ENCODE assay signal across 8 mouse cellular contexts in genomic region chr15:80083740-80084139, GRCm38 (mm10). TPM values are rescaled to one million over a fixed set of nuclear protein-coding genes. Genes with fewer than 3 reads are reported as not detected.
DNase-seq lines count a peak whose midpoint lies in the region; ATAC-seq lines count a peak whose summit lies in the region.

No protein-coding gene starts in this region.

- H3K9ac ChIP-seq in kidney, embryonic 16.5 days (replicated peaks; ENCODE audit: low read length), result peak overlapping the region; percentile 71
- peak overlapping the region; percentile 66 for H3K9ac ChIP-seq in intestine, embryonic 14.5 days (ENCODE audit: low read length)
- H3K9ac ChIP-seq in midbrain, embryonic 16.5 days (ENCODE audit: low read depth, low read length), result peak overlapping the region; percentile 70

- peak overlapping the region; percentile 80 for H3K4me2 ChIP-seq in kidney, embryonic 16.5 days (replicated peaks; ENCODE audit: low read depth, low read length)
- peak overlapping the region; percentile 75 for H3K4me2 ChIP-seq in intestine, embryonic 14.5 days (ENCODE audit: low read length)
- peak overlapping the region; percentile 78 for H3K4me2 ChIP-seq in midbrain, embryonic 16.5 days (ENCODE audit: low read length)

- no peaks in the 10 kb centered on the region for H3K27me3 ChIP-seq in kidney, embryonic 16.5 days (ENCODE audit: insufficient read depth, low read length)
- no peaks in the 10 kb centered on the region for H3K27me3 ChIP-seq in intestine, embryonic 14.5 days (replicated peaks; ENCODE audit: control insufficient read depth, insufficient read depth, low read length)
- no peaks in the 10 kb centered on the region; the same call in 1 of the 2 replicates for H3K27me3 ChIP-seq in midbrain, embryonic 16.5 days (ENCODE audit: control insufficient read depth, insufficient read depth, low read depth, low read length)

- peak overlapping the region; percentile 95 for H3K27ac ChIP-seq in kidney, embryonic 16.5 days (ENCODE audit: low read length)
- H3K27ac ChIP-seq in brown adipose tissue, adult 24 weeks (replicated peaks; ENCODE audit: low read depth, low read length), result peak overlapping the region; percentile 93
- peak overlapping the region; percentile 91 for H3K27ac ChIP-seq in intestine, embryonic 14.5 days (ENCODE audit: low read depth)
- H3K27ac ChIP-seq in midbrain, embryonic 16.5 days (ENCODE audit: low read length), result peak overlapping the region; percentile 93

- H3K9me3 ChIP-seq in kidney, embryonic 16.5 days (ENCODE audit: low read length), result no peaks in the 10 kb centered on the region; the same call in 1 of the 2 replicates
- H3K9me3 ChIP-seq in intestine, embryonic 14.5 days (ENCODE audit: control insufficient read depth, low read length), result no peaks in the 10 kb centered on the region
- H3K9me3 ChIP-seq in midbrain, embryonic 16.5 days (replicated peaks; ENCODE audit: control insufficient read depth, low read length, poor library complexity, severe bottlenecking), result no peaks in the 10 kb centered on the region

- no peak for DNase-seq in kidney, postnatal 14 days
- no peak for DNase-seq in intestine, embryonic 14.5 days (ENCODE audit: low spot score)
- no peak for DNase-seq in thymus, postnatal 25 days
- DNase-seq in right cerebral cortex, adult 2 months (ENCODE audit: low spot score in 2 of 2), result no peak
- no peak for DNase-seq in urinary bladder, adult 18-20 months (ENCODE audit: low spot score in 2 of 2)

- H3K36me3 ChIP-seq in kidney, embryonic 16.5 days (ENCODE audit: insufficient read depth, low read length), result peaks cover 33% of the 10 kb centered on the region
- peaks cover 37% of the 10 kb centered on the region for H3K36me3 ChIP-seq in intestine, embryonic 14.5 days (ENCODE audit: control insufficient read depth, insufficient read depth, low read length)
- peaks cover 17% of the 10 kb centered on the region for H3K36me3 ChIP-seq in midbrain, embryonic 16.5 days (ENCODE audit: control insufficient read depth, insufficient read depth, low read length)

- peaks cover 29% of the 10 kb centered on the region for H3K4me1 ChIP-seq in kidney, embryonic 16.5 days (ENCODE audit: insufficient read depth, low read length)
- H3K4me1 ChIP-seq in brown adipose tissue, adult 24 weeks (ENCODE audit: control insufficient read depth, insufficient read depth, insufficient read length, low read length), result peaks cover 3% of the 10 kb centered on the region; the same call in 1 of the 2 replicates
- peaks cover 9% of the 10 kb centered on the region; the same call in 1 of the 2 replicates for H3K4me1 ChIP-seq in intestine, embryonic 14.5 days (replicated peaks; ENCODE audit: control insufficient read depth, insufficient read depth, low read length)
- H3K4me1 ChIP-seq in midbrain, embryonic 16.5 days (ENCODE audit: control insufficient read depth, insufficient read depth, low read length), result peaks cover 21% of the 10 kb centered on the region

- peak overlapping the region; percentile 95 for H3K4me3 ChIP-seq in kidney, embryonic 16.5 days (ENCODE audit: low read length)
- H3K4me3 ChIP-seq in brown adipose tissue, adult 24 weeks (ENCODE audit: insufficient read depth, low read depth, low read length), result peak overlapping the region; percentile 70
- H3K4me3 ChIP-seq in intestine, embryonic 14.5 days (ENCODE audit: low read depth, low read length), result peak overlapping the region; percentile 95
- H3K4me3 ChIP-seq in midbrain, embryonic 16.5 days (ENCODE audit: low read depth, low read length), result peak overlapping the region; percentile 70

- under 1% methylated on average over 12 of the region's 12 CpGs for WGBS in kidney, embryonic 16.5 days
- 3% methylated on average over 12 of the region's 12 CpGs for WGBS in intestine, embryonic 14.5 days
- WGBS in midbrain, embryonic 16.5 days, result 1% methylated on average over 12 of the region's 12 CpGs

- 0 out of 2 replicates have a peak, but pooled peaks have one; percentile 16 for ATAC-seq in kidney, embryonic 16.5 days (ENCODE audit: low FRiP score, low TSS enrichment)
- ATAC-seq in intestine, embryonic 14.5 days (replicated peaks; ENCODE audit: low FRiP score, low TSS enrichment, low read depth), result peak; percentile 13; the same call in 1 of the 2 replicates
- no peak; the same call in 1 of the 2 replicates for ATAC-seq in midbrain, embryonic 16.5 days

RNA-seq across cellular contexts. Expression of gene Syngr1, which starts 7.4 kb away (rescaled TPM):
- polyA plus RNA-seq in kidney, embryonic 16.5 days (2015; fragmentation: Nextera tagmentation; extraction: Ambion mirVana), result 14.3 and 16.0 TPM in 2 replicates
- polyA plus RNA-seq in brown adipose tissue, adult 24 weeks (2012; ENCODE audit: insufficient read depth, insufficient read length, missing spikeins), result 47.9 and 62.7 TPM in 2 replicates
- polyA plus RNA-seq in intestine, embryonic 14.5 days (2014; fragmentation: Nextera tagmentation; extraction: Ambion mirVana), result 20.7 and 24.3 TPM in 2 replicates
- 66.2 and 83.9 TPM in 2 replicates for polyA plus RNA-seq in midbrain, embryonic 16.5 days (2015; fragmentation: Nextera tagmentation; extraction: Ambion mirVana)

RNA-seq across cellular contexts. Expression of gene Rpl3, which starts 7.9 kb away (rescaled TPM):
- polyA plus RNA-seq in kidney, embryonic 16.5 days (2015; fragmentation: Nextera tagmentation; extraction: Ambion mirVana), result 981 and 1,131 TPM in 2 replicates
- polyA plus RNA-seq in brown adipose tissue, adult 24 weeks (2012; ENCODE audit: insufficient read depth, insufficient read length, missing spikeins), result 424 and 522 TPM in 2 replicates
- 1,482 and 1,532 TPM in 2 replicates for polyA plus RNA-seq in intestine, embryonic 14.5 days (2014; fragmentation: Nextera tagmentation; extraction: Ambion mirVana)
- 524 and 548 TPM in 2 replicates for polyA plus RNA-seq in midbrain, embryonic 16.5 days (2015; fragmentation: Nextera tagmentation; extraction: Ambion mirVana)

RNA-seq across cellular contexts. Expression of gene Tab1, which starts 49.2 kb away (rescaled TPM):
- polyA plus RNA-seq in kidney, embryonic 16.5 days (2015; fragmentation: Nextera tagmentation; extraction: Ambion mirVana), result 44.1 and 44.7 TPM in 2 replicates
- 4.8 and 5.7 TPM in 2 replicates for polyA plus RNA-seq in brown adipose tissue, adult 24 weeks (2012; ENCODE audit: insufficient read depth, insufficient read length, missing spikeins)
- 36.1 and 37.5 TPM in 2 replicates for polyA plus RNA-seq in intestine, embryonic 14.5 days (2014; fragmentation: Nextera tagmentation; extraction: Ambion mirVana)
- 35.9 and 38.3 TPM in 2 replicates for polyA plus RNA-seq in midbrain, embryonic 16.5 days (2015; fragmentation: Nextera tagmentation; extraction: Ambion mirVana)
